Mouse (Mus musculus) megakaryocyte, embryonic 14.5 days (primary cell): ENCODE measurements around the gene Rab3gap2. TPM values are rescaled to one million over a fixed set of nuclear protein-coding genes. Genes with fewer than 3 reads are reported as not detected.

ENCODE experiments used
- H3K27me3 ChIP-seq: replicated peaks from 2 replicates; pipeline ENCODE3; 2012; ENCODE audit warnings: inconsistent platforms
- H3K36me3 ChIP-seq: replicated peaks from 2 replicates; pipeline ENCODE3; 2012; ENCODE audit warnings: low read length, inconsistent platforms, mixed read lengths
- H3K4me1 ChIP-seq: 2 replicates; pipeline ENCODE4 v1.6.1; 2012; ENCODE audit warnings: inconsistent platforms
- H3K4me3 ChIP-seq: replicated peaks from 2 replicates; pipeline ENCODE3; 2012; ENCODE audit warnings: moderate library complexity, mild to moderate bottlenecking, inconsistent platforms
- H3K9me3 ChIP-seq: 2 replicates; pipeline ENCODE4 v1.6.1; 2012; ENCODE audit warnings: inconsistent platforms
- FLI1 ChIP-seq: IDR thresholded peaks from 2 replicates; pipeline ENCODE4 v1.6.1; 2012; ENCODE audit warnings: low read length, inconsistent platforms, mixed read lengths
- GATA1 ChIP-seq: IDR thresholded peaks from 3 replicates; pipeline ENCODE4 v1.6.1; 2012; ENCODE audit warnings: mixed read lengths, low read length, inconsistent platforms, borderline replicate concordance
- polyA plus RNA-seq: library from polyadenylated mRNA; stranded (reverse); fragments of >175 nt; gene quantifications from 2 replicates; pipeline ENCODE4 v1.2.3, GENCODE M21; 2012; ENCODE audit warnings: low replicate concordance; ENCODE audit not compliant: insufficient read depth

The Rab3gap2 gene
- polyA plus RNA-seq, 1 experiment: 11.3 TPM

DNA sequence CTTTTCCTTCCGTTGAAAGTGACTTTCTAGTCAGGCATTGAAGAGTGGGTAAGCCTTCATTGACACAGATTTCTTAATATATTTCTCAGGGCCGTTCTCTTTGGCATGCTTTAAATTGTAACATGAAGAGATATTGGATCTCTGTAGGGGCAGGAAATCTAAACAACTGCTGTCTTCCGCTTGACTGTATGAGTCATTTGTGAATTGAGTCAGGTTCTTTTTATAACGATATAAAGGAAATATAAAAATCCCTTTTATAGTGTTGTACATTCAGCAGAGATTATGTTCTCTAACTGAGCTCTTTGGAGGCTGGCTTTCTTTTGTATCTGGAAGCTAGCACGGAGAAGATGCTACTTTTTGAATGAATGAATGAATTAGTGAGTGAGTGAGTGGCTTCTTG, 14.0 kb downstream of the Rab3gap2 start:
- peaks cover 76% of the 10 kb centered on the region for H3K36me3 ChIP-seq
- peaks cover 16% of the 10 kb centered on the region for H3K4me1 ChIP-seq
- H3K4me3 ChIP-seq: no peak overlapping the region
- no peaks in the 10 kb centered on the region for H3K9me3 ChIP-seq
- no peaks in the 10 kb centered on the region for H3K27me3 ChIP-seq
- TF ChIP-seq FLI1 (no peak), GATA1 (no peak)

DNA sequence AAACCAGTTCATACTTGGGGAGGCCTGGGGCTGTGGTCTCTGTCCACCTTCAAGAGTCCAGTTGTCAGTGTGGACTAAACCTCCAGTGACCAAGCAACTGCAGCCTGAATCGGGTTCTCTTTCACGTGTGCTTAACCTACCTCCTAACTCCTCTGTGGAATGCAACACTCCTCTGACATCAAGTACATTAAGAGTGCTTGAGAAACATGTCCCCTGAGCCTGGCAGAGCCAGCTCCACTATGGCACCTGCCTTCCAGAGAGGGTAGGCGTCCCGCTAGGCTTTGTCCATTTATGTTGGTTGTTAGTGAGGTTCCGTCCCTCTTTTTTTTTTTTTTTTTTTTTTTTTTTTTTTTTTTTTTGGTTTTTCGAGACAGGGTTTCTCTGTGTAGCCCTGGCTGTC, 23.0 kb downstream of the Rab3gap2 start:
- no peak overlapping the region for H3K4me3 ChIP-seq
- H3K27me3 ChIP-seq: no peaks in the 10 kb centered on the region
- H3K9me3 ChIP-seq: no peaks in the 10 kb centered on the region
- peaks cover 88% of the 10 kb centered on the region for H3K36me3 ChIP-seq
- TF ChIP-seq GATA1 (no peak), FLI1 (no peak)
- peaks cover 63% of the 10 kb centered on the region for H3K4me1 ChIP-seq

DNA sequence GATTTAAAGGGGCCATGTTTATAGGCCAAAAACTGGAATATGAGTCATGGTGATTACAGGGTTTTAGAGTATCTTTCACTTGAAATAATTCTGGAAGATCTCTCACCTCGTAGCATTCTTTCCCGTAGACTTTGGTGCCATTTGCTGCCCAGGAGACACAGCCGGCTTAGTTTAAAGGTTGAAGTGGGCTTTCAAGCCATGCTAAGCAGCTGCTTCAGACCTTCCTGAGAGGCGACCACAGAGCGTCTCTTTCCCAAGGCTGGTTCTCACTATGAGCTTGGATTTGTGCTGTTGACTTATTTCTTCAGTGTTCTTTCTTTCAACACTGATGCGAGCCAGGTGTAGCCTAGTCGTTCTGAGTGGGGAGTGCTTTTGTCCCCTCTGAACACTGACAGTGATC, 23.8 kb downstream of the Rab3gap2 start:
- Histone ChIP-seq H3K4me3 (no peak overlapping the region), H3K4me1 (peaks cover 63% of the 10 kb centered on the region), H3K9me3 (no peaks in the 10 kb centered on the region), H3K27me3 (no peaks in the 10 kb centered on the region), H3K36me3 (peaks cover 82% of the 10 kb centered on the region)
- TF ChIP-seq GATA1 (no peak), FLI1 (no peak)

DNA sequence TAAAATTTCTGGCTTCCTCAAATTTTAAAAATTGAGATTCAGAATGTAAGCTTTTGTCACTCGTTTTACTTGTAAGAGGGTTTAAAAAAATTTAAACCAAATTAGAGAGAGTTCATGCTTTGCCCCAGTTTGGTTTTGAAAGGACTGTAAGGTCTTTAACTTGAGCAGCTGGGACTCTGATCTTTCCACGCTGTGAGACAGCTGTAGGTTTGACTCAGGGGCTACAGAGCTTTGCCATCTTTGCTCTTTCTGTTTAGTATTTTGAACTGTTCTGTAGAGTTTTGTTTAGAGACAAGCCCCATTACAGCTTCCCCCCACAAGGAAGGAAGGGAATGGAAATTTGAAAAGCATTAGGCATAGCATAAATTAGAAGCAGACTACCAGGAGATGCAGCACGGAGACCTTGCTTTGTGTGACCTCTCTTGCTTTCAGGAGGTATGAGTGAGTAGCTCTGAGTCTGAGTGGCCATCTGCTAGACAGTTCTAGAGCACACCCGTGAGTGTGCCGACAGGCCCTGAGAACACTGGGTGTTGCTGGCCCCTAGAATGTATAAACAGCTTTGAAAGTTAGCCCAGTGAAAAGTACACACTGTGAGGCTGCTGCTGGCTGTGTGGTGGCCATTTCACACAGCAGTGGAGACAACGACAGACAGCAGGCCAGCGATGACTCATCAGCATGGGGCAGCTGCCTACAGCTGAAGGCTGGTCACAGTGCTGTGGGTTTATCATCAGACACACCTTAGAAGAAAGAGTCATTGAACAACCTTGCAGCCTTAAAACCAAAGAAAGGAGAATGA, 25.7 kb downstream of the Rab3gap2 start:
- TF ChIP-seq FLI1 (no peak), GATA1 (no peak)
- peak overlapping the region; percentile 72 for H3K4me3 ChIP-seq
- H3K9me3 ChIP-seq: no peaks in the 10 kb centered on the region
- H3K27me3 ChIP-seq: no peaks in the 10 kb centered on the region
- peaks cover 83% of the 10 kb centered on the region for H3K36me3 ChIP-seq
- H3K4me1 ChIP-seq: peaks cover 65% of the 10 kb centered on the region

DNA sequence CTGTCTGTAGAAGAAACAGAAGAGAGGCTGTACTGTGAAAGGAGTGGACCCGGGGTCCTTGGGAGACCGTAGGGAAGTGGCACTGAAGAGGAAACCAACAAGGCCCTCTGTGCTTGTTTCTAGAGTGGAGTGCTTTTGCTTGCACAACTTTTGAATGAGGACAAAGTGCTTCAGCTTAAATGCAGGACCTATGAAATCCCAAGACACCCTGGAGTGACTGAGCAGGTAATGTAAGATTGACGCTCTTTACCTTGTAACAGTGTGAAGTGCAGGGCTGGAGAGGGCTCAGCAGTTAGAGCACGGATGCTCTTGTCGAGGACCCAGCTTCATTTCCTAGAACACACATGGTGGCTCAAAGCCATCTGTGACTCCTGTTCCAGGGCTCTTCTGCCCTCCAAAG, 31.9 kb downstream of the Rab3gap2 start:
- Histone ChIP-seq H3K4me1 (peaks cover 15% of the 10 kb centered on the region), H3K9me3 (no peaks in the 10 kb centered on the region), H3K4me3 (no peak overlapping the region), H3K27me3 (no peaks in the 10 kb centered on the region), H3K36me3 (peaks cover 85% of the 10 kb centered on the region)
- no peak for TF ChIP-seq FLI1
- no peak for TF ChIP-seq GATA1

DNA sequence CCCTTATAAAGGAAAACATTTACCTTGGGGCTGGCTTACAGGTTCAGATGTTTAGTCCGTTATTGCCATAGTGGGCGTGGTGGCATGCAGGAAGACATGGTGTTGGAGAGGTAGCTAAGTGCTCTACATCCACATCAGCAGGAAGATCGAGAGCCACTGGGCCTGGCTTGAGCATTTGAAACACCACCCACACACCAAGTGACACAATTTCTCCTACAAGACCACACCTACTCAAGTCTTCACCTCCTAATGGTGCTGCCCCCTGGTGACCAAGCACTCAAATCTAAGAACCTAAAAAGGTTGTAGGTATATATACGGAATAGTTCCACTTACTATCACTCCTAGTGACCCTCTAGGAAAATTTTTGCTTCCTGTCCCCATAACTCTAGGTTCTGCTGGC, 32.6 kb downstream of the Rab3gap2 start:
- Histone ChIP-seq H3K36me3 (peaks cover 85% of the 10 kb centered on the region), H3K27me3 (no peaks in the 10 kb centered on the region), H3K9me3 (no peaks in the 10 kb centered on the region), H3K4me3 (no peak overlapping the region), H3K4me1 (peaks cover 9% of the 10 kb centered on the region)
- TF ChIP-seq GATA1 (no peak), FLI1 (no peak)

DNA sequence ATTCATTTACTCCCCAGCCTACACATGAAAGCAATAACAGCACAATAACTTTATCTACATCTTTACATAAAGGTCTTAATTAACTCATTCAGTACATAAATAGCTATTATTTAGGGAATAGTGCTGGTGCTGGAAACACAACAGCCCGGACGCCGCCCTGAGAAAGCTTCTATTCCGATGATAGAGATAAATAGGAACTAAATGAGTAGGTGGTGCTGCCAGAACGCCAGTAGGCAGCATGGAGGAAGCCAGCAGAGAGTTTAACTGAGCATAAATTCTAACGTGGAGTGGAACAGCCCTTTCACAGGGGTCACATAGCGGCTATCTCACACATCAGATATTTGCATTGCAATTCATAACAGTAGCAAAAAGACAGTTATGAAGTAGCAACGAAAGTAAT, 39.1 kb downstream of the Rab3gap2 start:
- H3K9me3 ChIP-seq: no peaks in the 10 kb centered on the region
- no peaks in the 10 kb centered on the region for H3K27me3 ChIP-seq
- H3K4me1 ChIP-seq: peaks cover 9% of the 10 kb centered on the region; the same call in 1 of the 2 replicates
- no peak overlapping the region for H3K4me3 ChIP-seq
- no peak for TF ChIP-seq FLI1
- no peak for TF ChIP-seq GATA1
- H3K36me3 ChIP-seq: peaks cover 95% of the 10 kb centered on the region

DNA sequence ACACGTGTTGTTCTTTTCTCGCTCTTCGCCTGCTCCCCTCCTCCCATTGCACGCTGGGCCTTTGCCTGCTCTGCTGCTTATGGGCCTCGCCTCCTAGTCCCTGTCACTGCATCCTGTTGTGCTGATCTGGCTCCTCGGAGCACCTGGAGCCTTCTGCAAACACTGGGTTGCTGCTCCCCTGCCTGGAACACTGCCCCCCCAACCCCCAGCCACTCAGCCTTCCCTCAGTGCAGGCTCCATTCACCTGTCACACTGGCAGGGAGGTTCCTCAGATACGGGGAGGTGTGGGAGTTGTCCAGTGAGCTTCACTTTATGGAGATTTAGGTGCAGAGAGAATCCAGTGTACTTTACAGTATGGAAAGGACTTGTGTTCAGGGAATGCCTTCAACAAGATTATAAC, 41.5 kb downstream of the Rab3gap2 start:
- Histone ChIP-seq H3K9me3 (no peaks in the 10 kb centered on the region), H3K27me3 (no peaks in the 10 kb centered on the region), H3K36me3 (peaks cover 95% of the 10 kb centered on the region), H3K4me3 (no peak overlapping the region), H3K4me1 (peaks cover 9% of the 10 kb centered on the region; the same call in 1 of the 2 replicates)
- TF ChIP-seq GATA1 (no peak), FLI1 (no peak)

DNA sequence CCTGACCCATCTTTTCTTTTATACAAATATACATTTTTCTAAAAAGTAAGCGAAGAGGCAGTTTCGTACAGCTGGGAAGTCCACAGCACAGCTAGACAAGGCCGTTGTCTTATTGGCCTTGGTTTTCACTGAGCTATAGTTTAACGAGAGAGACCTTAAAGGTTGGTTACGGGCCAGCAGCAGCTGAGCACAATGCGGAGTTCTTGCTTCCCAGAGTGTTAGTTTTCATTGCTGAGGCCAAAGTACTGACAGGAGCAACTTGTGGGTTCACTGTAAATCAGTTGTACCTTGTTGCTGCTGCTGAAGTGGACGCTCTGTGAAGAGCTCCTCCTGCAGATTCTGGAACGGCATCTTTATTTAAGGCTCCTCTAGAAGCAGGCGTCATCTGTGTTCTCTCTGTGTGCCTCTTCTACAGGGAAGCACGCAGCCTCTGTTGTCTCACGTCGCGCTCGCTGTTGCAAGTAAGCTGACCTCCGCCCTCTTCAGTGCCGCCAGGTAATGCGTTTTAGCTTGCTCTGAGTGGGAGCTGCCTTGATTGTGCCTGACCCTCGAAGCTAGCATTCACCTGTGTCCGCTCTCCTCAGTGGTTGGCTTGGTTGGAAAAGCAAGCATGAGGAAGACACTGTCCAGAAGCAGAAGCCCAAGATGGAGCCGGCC, 43.6 kb downstream of the Rab3gap2 start:
- Histone ChIP-seq H3K36me3 (peaks cover 95% of the 10 kb centered on the region), H3K4me1 (peaks cover 16% of the 10 kb centered on the region; the same call in 1 of the 2 replicates), H3K4me3 (no peak overlapping the region), H3K9me3 (no peaks in the 10 kb centered on the region), H3K27me3 (no peaks in the 10 kb centered on the region)
- no peak for TF ChIP-seq GATA1
- no peak for TF ChIP-seq FLI1

DNA sequence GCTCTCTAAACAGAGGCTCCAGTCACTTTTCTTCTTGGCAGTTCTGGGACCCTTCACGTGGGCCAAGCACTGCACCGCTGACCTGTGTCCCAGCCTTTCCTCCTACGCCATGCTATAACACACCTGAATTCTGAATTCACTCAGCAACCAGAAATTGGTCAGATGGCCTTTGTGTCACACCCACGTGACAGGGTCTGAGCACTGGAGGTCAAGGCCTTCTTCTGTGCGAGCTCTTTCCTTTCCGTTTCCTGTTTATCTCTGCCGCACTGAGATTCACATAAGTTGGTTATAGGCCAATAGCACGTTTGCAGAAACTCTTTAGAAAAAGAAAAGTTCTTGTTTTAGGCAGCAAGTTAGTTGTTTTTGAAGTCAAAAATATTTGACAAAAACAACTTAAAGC, 44.8 kb downstream of the Rab3gap2 start:
- Histone ChIP-seq H3K27me3 (no peaks in the 10 kb centered on the region), H3K4me1 (peaks cover 22% of the 10 kb centered on the region), H3K36me3 (peaks cover 95% of the 10 kb centered on the region), H3K9me3 (no peaks in the 10 kb centered on the region), H3K4me3 (no peak overlapping the region)
- TF ChIP-seq FLI1: no peak
